Mouse (Mus musculus) hindlimb bud, embryonic 11.5 days (tissue): ENCODE measurements around the gene Atp23.

ENCODE experiments used
- DNase-seq: peaks from one replicate; pipeline ENCODE4 v3.0.0-alpha.2; 2012; ENCODE audit warnings: low read depth, low spot score; ENCODE audit errors: extremely low spot score

The Atp23 gene

DNA sequence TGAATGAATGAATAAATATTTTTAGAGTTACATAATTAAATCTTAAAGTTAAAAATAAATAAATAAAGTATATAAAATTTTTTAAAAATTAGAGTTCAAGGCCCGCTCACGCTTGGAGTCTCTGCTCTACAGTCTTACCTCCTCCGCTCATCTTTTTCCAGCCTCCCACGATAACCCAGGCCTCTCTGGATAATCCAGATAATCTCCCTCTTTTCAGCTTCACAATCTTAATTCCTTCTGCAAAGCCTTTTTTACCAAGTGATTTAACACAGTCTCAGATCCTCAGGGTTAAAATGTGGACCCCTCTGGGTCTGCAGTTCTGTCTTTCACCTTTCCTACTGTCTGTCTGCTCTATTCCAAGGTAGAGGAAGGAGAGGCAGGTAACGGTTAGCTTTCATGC is 13.1 kb upstream of the Atp23 start:
- DNase-seq = no peak

DNA sequence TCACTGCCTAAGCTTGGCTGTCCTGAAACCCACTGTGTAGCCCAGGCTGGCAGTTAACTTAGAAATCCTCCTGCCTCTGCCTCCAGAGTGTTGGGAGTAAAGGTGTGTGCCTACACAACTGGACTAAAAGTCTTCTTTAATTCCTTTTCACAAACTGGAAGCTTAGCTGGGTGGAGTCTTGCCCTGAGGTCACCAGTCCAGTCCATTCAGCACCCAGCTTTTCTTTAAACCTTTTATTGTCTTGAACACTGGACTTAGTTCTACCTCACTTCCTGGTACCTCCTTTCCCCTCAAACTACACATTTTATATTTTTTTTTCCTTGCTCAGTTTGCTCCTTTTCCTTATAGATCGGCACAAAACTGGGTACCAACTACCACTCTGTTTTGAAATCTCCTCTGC is 10.3 kb upstream of the Atp23 start:
- no peak for DNase-seq

DNA sequence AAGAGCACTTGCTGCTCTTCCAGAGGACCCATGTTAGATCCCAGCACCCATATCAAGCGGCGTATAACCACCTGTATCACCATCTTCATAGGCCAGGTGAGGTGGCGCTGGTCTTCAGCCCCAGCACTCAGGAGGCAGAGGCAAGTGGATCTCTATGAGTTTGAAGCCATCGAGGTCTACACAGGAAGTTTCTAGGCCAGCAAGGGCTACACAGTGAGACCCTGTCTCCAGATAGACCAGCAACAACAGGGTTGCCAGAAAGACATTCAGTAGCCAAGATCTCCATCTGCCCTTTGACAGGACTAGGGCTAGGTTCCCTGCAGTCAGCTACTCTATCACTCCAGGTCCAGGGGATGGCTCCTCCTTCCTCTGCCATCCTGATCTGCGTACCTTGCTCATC is 5.7 kb upstream of the Atp23 start:
- DNase-seq = no peak

- DNase-seq = peak; percentile 77
Observed at GRCm38 (mm10) chr10:126905650-126906075, 4.5 kb upstream of the Atp23 start.

- DNase-seq = no peak
Observed at GRCm38 (mm10) chr10:126905086-126905485, 3.9 kb upstream of the Atp23 start.

- DNase-seq = no peak
Observed at GRCm38 (mm10) chr10:126904221-126904620, 3.1 kb upstream of the Atp23 start.

- no peak for DNase-seq
Observed at GRCm38 (mm10) chr10:126901488-126901843, 311 bp upstream of the Atp23 start.

GRCm38 (mm10) chr10:126895891-126896290 is 5.3 kb downstream of the Atp23 start:
- no peak for DNase-seq

DNA sequence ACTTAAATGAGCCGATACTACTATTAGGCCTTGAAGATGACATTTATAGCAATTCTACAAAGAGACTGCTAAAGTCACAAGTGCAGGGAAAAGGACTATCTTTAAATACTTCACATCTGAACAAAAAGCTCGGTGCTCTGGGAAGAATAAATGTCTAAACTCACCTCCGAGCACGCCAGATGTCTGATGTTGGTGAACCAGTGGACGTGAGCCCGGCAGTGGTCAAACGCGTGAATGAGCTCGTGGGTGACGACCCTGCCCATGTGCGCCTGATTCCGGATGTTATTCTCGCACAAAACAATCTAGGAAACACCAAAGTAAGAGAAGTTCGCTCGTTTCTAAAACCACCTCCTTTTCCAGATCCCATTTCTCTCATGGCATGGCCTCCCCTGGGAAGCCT is 7.1 kb downstream of the Atp23 start:
- no peak for DNase-seq

DNA sequence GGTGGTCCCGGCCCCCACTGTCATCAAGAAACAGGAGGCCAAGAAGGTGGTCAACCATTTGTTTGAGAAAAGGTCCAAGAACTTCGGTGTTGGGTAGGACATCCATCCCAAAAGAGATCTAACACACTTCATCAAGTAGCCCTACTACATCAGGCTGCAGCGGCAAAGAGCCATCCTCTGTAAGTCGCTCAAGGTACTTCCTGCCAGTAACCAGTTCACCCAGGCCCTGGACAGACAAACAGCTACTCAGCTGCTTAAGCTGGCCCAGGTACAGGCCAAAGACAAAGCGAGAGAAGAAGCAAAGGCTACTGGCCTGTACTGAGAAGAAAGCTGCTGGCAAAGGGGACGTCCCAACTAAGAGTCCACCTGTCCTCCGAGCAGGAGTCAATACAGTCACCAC is 8.0 kb downstream of the Atp23 start:
- DNase-seq = no peak

DNA sequence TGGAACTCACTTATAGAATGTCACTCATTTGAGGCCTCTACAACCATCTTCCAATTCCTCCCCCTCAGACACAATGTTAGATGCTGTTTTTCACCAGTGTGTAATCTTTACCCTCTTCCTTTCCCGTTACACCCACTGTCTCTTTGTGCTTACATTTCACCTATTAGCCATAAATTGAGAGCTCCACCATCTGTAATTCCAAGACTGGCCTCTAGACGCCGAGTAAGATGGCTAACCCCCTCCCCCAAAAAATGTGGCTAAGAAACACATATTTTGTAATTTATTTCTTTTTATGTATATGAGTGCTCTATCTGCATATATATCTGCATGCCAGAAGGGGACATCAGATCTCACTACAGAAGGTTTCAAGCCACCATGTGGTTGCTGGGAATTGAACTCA is 27.4 kb downstream of the Atp23 start:
- DNase-seq = no peak

DNA sequence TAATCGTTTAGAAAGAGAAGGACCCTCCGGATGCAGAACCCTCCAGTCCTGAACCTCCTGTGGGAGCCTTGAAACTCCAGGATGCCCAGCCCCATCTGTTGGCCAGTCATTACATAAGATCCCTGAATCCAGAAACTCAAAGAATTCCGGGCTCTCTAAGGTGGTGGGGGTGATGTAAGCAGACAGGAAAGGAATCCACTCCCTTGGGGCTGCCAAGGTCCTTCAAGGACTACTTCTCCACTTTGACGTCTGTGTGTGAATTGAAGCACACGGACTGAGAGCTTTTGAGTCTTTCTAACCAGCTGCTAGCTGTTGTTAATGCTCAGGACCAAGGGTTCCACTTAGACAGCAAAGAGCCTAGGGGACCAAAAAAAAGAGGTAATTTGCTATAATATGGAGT is 28.9 kb downstream of the Atp23 start:
- DNase-seq = no peak

DNA sequence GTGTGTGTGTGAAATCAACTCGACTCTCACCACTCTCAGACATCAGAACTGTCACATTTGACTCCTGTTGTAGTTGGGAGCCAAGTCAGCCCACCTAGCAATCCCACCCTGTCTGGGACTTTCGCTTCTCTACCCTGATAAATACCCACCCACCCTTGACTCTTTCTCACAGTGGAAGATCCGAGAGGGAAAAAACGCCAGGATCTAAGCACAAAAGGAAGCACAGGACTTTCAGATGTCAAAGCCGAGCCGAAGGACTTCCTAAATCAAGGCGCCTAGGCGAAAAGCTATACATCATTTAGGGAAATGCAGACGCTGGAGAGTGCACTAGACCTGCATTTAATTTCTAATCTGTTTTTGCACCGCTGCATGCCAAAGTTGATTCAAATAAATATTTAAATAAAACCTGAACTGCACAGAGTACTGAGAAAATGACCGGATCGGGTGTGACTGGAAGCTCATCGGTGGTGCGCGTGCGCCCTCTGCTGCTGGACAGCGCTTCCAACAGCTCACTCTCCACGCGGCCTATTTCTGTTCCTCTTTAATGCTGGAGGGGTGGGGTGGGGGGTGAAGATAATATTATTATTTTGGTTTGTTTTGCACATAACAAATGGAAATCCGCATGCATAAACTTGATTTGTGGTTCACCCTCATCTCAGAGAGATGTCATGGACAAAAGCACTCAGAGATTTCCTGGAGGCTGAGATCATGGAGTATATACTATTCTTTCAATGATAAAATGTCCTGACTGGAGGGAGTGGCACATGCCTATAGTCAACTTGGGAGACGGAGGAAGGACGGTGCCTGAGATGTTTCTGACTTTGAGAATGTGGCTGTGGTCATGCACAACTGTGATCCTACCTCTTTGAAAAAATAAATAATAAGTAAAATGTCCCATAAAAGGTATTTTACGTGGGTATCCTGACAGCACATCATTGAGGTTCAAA is 31.5 kb downstream of the Atp23 start:
- DNase-seq = no peak

- DNase-seq = no peak
Observed at GRCm38 (mm10) chr10:126865284-126865683, 35.9 kb downstream of the Atp23 start.

DNA sequence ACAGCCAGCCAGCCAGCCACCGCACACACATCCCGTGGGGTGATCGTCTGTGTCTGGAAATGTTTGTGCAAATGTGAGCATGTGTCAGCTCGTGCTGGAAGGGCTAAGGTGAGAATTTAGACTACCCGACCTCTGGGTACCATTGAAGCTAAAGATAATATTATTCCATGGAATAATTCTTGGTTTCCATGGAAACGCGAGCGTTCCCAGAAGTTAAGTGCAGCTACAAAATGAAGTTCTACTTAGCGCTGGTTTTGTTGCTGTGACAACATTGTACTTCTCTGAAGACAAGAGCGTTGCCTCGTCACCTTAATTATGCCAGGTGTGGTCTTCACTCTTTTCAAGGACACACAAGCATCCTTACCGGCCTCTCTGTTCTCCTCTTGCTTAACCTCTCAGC is 39.0 kb downstream of the Atp23 start:
- no peak for DNase-seq

DNA sequence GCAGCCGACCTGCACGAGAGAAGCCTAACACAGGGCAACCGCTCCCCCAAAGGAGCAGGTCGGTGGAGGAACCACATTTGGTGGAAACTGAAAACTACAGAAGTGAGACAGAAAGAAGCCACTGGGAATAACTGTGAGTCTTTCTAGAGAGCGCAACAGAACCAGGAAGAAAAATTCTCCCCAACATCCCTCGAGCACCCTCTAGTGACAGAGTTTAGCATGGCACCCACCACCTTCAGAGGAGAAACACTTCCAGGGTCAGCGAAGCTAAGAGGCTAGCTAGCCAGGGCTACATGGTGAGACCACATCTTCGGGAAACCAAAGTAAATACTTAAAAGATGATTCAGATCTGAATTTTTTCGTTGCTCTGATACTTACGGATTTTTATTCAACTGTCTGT is 47.9 kb downstream of the Atp23 start:
- DNase-seq = no peak

- peak; percentile 46 for DNase-seq
Observed at GRCm38 (mm10) chr10:126845309-126845911, 55.7 kb downstream of the Atp23 start.

GRCm38 (mm10) chr10:126844689-126845088 is 56.5 kb downstream of the Atp23 start:
- no peak for DNase-seq

- DNase-seq = no peak
Observed at GRCm38 (mm10) chr10:126840266-126840665, 60.9 kb downstream of the Atp23 start.

GRCm38 (mm10) chr10:126833006-126833405 is 68.1 kb downstream of the Atp23 start:
- no peak for DNase-seq

DNA sequence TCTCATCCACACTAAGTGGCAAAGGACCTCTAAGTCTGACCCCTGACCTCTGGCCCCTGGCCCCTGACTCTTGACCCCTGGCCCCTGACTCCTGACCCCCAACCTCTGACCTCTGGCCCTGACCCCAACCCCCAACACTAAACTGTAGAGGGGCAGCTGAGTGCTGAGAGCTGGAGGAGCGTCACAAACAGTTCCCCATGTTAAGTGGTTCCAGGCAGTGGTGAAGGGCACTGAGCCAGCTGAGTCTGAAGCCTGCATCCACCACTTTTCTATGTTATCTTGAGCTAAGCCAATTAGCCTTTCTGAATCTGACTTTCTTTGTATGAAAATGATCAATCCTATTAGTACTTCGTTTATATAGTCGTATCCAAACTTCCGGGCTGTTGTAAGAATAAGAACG is 69.8 kb downstream of the Atp23 start:
- no peak for DNase-seq

GRCm38 (mm10) chr10:126828618-126829017 is 72.5 kb downstream of the Atp23 start:
- DNase-seq = no peak
